Mouse (Mus musculus): ENCODE results near the gene Rapsn.
"Not testable (repeated sequence)": the region's sequence is repeated elsewhere in the genome, so short reads cannot be mapped to it uniquely, and the experiment has no call there.

- TF ChIP-seq CTCF (conservative IDR thresholded peaks at IDR 0.05; ENCODE audit: insufficient read depth, insufficient read length, low read depth, low read length); POLR2A (IDR thresholded peaks at IDR 0.05; ENCODE audit: low read depth, low read length): not testable (repeated sequence)
Measured at GRCm38 (mm10) chr2:91022266-91022665, 13.2 kb upstream of the Rapsn start.
